Mouse (Mus musculus): ENCODE results near the gene BC004004.

BC004004 gene

DNA sequence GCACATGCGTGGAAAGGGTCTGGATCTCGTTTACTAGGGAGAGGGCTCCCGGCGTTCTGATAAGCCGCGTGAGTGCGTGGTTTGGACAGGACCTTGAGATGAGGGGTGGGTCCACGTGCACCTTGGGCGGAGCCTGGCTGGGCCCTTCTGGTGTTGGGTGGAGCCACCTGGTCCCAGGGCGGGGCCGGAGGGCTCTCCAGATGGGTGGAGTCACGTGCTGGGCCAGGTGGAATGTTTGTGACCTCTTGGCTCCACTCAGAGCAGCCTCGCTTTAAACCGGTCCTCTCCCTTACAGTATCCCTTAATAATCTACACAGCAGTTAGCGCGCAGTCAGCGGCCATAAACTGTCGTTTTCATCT lies 54.0 kb downstream of the BC004004 start:
- DNase-seq (ENCODE audit: low read depth, low spot score) = no peak

DNA sequence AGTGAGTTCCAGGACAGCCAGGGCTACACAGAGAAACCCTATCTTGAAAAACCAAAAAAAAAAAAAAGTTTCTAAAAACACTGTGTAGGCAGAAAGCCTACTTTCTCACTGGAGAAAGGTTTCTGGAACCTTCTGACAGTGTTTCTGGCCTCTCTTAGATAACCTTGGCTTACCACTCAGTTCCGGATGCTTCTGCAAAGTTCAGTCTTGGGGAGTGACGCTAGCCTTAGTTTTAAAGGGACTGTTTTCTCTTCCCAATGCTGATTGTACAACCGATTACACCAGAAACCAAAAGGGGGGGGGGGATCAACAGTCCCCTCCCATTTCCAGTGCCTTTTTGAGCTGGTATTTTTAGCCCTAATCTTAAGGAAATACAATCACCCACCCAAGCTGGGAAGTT lies 55.0 kb downstream of the BC004004 start:
- DNase-seq (ENCODE audit: low read depth, low spot score) = no peak

DNA sequence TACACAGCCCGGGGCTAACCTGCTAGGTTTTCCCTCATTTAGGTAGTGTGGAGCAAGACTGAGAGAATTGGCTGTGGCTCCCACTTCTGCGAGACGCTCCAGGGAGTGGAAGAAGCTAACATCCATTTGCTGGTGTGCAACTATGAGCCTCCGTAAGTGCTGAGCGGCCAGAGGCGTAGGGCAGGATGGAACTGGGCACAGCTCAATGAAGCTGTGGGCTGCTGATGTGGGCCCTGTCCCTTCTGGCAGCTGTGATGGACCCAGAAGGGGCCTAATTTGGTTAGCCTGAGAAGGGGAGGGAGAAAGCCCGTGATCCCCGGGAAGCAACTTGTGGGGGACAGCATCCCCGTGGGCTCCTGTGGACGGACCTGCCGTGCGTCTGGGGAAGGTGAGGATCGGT lies 57.2 kb downstream of the BC004004 start:
- no peak for DNase-seq (ENCODE audit: low read depth, low spot score)

DNA sequence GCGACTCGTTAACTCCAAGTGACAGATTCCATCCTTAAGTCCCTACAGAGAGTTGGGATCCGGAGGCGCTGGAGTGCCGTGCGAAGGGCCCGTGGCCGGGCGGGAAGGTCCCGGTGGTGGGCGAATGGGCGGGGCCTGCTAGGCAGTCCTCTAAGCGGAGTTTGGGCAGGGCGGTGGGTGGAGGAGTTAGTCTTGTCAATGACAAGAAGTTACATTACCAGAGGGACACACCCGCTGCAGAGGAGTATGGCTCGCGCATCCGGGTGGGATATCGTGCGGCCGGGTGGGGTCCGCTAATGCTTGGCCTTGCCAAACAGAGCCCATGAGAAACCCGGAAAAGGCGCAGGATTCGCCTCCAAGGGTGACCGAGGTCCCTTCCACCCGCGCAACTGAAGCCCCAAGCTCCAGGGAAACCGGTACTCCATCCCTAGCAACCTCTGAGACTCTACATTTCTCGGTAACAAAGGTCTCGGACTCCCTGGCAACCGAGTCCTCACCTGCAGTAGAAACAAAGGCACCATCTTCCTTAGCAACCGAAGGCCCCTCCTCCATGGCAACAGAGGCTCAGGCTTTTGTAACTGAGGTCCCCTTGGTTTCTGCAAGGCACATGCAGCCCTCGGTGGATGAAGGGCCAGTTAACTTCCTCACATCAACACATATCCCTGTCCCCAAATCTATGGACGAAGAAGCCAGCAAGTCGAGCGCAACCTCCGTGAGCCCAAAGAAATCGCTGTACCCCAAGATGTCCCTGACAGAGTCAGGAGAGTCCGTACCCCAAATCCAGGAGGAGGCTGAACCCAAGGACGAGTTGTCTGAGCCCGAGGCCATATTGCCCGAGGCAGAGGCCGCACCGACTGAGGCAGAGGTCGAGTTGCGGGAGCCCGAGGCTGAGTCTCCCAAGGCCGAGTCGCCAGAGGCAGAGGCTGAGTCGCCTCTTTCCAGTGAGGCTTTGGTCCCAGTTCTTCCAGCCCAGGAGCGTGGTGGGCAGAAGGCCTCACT lies 58.2 kb downstream of the BC004004 start:
- DNase-seq (ENCODE audit: low read depth, low spot score) = no peak

DNA sequence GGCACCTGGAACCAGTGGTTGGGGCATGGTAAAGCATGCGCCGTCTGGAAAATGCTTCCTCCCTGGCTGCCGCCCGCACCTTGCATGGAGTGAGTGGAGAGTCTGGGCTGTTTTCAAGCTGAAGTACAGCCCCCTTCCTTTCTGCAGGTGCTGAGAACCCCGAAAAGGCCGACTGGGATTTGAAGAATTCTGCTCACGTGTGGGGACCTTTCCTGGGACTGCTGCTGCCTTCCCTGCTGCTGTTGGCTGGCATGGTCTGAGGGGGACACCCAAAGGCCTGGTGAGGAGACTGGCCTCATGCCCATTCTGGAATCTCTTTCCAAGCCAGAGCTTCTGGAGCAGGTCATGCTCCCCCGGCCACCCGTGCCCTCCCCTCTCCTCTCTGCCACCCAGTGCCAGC lies 59.1 kb downstream of the BC004004 start:
- no peak for DNase-seq (ENCODE audit: low read depth, low spot score)

DNA sequence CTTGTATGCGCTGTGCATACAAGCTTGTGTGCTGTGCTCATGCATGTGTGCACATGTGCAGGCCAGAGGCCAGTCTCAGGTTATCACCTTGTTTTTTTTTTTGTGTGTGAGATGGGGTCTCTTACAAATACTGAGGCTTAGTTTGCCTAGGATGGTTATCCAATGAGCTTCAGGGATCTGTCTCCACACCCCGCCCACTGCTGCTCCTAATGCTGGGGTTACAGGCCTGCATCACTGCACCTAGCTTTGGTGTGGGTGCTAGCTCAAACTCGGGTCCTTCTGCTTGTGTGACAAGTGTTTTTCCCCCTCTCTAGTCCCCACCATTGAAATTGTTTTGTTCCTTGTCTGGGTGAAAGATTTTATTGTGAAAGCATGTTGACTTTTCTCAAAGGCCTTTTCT lies 61.6 kb downstream of the BC004004 start:
- no peak for DNase-seq (ENCODE audit: low read depth, low spot score)

DNA sequence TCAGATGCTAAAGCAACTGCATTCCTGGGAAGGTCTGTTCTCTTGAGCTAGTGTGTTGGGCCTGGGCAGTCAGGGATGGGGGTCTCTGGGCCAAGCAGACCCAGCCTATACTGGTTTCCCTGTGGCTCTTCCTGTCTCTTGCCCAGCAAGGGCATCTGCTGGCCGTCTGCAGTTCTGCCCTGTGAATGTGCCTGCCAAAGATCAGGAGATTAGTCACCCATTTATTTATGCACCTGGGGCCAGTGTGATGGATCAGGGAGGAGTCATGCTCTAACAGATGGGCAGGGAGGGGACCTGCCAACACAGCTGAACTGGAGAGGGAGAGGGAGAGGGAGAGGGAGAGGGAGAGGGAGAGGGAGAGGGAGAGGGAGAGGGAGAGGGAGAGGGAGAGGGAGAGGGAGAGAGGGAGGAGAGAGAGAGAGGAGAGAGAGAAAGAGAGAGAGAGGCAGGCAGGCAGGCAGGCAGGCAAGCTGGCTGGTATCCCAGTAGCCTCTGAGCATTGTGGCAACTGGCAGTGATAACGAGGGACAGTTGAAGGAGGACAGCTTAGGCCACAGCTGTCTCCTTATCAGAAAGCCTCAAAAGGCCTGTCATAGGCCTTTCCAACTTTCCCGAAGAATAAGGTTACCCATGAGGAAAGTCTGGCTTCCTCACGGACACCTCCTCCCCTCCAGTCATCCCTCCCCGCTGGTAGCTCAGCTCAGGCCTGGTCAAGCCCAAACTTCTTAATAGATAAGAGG lies 62.3 kb downstream of the BC004004 start:
- DNase-seq (ENCODE audit: low read depth, low spot score) = no peak

DNA sequence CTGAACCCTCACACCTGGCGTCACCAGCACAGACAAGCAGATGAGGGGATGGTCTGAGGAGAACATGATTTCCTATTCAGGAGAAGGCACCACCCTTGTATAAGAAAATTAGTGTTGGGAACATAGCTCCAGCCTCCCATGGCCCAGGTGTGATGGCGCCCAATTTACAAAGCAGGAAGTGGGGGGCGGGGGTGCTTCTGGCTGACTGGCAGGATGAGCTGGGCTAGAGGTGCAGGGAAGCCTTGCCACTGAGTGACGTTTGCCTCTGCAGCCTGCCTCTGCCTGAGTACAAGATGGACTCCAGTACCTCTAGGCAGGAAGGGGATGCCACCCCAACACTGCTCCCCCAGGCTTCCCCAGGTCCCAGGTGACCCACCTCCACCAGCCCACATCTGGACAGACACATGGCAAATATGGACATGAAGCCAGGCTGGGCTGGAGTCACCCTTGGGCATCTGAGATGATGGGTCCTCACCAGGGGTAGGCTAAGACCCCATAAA lies 63.6 kb downstream of the BC004004 start:
- DNase-seq (ENCODE audit: low read depth, low spot score) = no peak

DNA sequence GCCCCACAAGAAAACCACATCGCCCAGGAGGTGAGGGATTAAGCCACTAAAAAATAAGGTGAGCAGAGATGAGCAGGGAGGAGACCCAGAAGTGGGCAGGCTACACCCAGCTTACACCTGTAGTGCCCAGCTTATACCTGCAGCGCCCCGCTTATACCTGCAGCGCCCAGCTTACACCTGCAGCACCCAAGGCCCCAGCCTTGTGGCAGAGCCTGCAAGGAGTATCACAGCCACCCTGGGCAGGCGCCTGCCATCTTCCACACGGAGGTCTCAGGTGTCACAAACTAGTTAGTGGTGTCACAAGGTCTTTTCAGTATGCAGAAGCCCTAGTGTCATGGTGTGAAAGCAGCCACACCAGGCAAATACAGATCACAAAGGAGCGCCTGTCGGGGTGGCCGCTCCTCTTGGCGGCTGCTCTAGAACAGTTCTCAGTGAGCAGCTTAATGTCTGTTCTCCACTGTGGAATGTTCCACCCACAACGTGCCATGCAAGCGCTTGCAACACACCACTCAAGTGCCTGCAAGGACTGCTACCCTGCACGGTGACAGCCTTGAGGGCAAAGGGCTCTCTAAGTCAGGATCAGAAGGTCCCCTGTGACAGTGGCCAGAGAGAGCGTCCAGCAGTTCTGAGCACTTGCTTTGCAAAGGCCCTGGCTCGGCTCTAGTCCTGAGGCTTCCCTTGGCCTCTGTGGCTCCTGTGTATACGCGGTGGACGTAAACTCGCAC lies 67.8 kb downstream of the BC004004 start:
- DNase-seq (ENCODE audit: low read depth, low spot score) = no peak

DNA sequence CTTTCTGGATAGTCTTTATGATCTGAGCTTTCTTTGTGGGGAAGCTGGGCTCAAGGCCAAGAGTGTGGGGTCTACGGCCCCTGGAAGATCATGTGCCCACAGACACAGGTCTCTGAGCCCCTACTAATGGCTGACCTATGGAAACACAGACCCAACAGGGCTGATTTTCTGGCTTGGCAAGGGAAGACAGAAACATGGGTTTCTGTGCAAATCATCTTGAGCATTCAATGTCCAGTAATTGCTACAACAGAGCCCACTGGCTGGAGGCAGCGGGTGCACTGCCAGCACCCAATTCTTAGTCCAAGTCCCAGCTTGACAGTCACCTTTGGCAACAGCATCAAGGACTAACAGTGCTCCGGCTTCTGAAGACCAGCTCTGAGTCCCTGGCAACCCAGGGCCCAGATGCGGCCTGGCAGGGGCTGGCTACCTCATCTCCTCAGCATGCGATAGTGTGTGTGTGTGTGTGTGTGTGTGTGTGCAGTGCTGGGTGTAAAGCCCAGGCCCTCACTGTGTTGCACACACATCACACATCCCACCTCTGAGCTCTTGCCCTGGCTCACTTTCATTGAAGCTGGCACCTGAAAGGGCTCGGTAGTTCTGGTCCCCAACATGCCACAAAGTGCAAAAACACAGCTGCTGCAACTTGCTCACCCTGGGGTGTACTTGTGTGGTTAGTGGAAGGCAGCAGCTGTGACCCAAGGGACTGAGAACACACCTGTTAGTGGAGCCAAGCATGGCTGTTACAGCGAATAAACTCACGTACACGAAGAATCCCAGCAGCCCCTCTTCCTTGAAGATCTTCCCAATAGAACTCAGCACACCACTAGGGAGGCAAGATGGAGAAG lies 69.6 kb downstream of the BC004004 start:
- no peak for DNase-seq (ENCODE audit: low read depth, low spot score)

DNA sequence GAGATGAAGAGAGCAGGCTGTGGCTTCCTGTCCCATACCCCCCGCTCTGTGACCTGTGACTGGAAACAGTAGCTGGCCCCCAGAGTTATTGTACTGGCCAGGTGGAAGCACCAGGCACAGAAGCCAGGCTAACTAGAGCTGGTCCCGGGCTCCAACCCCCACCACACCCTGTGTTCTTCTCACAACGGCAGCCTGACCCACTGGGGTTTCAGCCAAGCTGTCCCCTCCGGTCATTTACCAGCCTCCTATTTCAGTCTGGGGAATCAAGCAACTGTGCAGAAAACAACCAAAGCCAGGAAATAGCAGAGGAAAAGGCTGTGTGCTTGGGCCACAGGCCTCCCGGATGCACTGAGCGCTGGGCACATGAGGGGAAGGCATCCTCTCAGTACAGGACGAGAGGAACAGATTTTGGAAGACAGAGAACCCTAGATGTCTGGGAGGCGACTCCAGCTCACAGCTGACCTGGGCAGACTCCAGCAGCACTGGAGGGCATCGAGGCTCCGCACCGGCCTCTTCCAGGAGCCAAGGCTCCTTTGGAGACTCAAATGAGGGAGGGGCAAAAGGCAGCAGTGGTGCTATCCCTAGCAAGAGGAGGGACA lies 70.7 kb downstream of the BC004004 start:
- no peak for DNase-seq (ENCODE audit: low read depth, low spot score)

DNA sequence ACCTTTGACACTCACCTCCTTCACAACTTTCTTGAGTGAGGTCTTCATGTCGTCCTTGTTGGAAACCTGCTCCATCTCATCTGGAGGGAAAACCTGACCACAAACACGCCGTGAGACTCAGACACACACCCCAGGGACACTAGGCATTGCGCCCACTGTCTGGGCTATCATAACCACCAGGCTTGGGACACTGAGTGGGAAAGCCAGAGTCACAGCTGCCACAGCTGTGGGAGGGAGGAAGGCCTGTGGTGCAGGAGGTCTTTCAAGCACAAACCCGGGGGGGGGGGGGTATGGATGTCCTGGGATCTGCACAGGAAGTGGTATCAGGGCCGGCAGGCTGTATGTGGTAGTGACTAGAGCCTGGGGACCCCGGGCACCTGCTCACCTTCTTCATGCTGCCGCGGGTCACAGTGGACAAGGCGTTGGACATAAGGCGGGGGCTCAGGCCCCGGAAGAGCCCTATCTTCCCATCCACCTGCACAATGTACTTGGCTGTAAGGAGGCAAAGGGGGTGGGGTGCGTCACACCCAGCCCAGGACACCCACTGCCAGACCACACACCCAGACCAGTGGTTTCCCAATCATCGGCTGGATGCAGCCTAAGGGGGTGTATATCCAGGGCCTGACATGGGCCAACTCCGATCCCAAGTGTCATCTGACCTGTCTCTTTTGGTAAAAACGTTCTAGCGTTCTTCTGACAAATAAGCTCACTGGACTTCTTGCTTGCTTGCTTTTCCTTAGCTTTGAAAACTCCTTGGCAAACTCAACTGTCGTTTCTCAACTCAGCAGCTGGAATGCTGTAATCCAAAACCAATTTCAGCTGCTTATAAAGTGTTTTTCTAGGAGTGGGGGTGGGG lies 72.0 kb downstream of the BC004004 start:
- no peak for DNase-seq (ENCODE audit: low read depth, low spot score)

DNA sequence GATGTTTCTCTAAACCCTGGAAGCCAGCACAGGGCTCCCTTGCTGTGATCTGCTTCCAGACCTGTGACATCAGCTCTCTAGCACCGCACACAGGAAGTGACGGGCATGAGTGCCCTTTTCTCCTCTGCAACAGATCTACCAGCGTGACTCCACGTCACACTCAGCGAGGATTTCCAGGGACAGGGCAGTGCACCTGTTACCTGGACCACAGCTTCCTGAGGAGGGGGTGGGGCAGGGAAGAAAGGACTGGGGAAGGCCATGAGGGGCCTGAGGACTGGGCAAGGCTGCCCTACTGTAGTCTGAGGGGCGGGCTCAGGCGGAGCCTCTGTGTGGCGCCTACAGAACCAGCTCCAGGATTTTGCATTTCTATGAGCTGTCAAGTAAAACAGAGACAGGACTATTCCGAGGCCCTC lies 73.0 kb downstream of the BC004004 start:
- no peak for DNase-seq (ENCODE audit: low read depth, low spot score)

DNA sequence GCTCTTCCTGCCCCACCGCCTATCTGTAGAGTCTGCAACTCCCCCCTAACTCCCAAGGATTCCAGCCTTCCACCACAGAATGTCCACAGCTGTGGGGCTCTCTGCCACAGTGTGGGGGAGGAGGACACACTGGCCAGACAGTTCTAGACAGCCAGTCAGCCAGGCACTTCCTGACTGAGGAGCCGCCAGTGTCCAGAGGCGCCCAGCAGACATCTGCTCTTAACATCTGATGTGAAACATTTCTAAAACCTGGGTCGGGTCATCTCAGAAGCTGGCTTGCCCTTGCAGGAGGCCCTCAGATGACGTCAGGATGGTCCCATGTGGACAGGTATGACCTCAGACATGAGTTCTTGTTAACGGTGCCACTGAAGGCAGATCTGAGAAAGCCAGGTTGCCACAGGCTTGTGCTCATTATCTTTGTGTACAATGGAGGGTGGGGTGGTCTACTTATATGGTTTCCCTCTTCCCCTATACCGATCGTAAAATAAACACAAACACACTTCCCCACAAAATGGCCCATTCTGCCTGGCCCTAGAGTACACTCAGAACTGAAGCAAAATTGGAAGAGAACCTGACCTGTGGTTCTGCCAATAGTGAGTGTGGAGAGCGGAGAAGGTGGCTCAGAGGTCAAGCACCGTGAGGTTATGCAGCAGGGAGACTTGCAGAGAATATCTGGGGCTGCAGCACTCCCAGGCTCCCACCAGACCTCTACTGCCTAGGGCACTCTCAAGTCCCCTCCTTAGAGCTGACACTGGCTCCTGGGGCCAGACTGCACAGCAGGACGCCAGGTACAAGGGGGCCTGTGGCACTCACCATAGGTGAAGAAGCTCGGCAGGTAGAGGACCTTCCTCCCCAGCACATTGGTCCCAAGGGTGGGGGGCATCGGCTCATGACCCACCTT lies 73.7 kb downstream of the BC004004 start:
- no peak for DNase-seq (ENCODE audit: low read depth, low spot score)

DNA sequence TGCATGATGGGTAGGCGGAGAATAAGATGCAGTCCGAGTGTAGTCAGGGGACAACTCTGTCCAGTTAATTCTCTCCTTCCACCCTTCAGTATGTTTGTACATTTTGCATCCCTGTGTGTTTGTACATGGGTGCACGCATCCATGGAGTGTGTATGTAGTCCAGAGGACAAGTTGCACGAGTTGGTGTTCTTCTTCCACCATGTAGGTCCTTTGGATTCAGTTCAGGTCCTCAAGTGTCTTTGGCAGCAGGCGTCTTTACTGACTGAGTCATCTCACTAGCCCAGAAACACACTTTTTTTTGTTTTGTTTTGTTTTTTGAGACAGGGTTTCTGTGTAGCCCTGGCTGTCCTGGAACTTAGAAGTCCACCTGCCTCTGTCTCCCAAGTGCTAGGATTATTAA lies 74.7 kb downstream of the BC004004 start:
- DNase-seq (ENCODE audit: low read depth, low spot score) = no peak

DNA sequence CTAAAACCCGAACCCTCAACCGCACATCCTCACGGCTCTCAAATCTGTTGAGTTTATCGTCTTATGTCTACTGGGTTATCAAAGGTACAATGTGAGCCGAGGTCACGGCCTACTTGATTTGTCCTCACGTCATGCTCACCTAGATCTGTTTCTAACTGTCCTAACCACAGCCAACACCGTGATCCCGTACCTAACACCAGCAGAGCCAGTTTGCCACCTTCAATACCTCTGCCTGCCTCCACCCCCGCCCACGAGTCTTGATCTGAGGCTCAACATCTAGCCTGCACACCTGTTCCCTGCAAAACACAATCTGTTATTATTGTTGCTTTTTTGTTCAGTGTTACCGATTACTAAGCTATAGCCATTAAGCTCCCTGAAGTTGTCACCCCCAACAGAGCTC lies 76.7 kb downstream of the BC004004 start:
- no peak for DNase-seq (ENCODE audit: low read depth, low spot score)

DNA sequence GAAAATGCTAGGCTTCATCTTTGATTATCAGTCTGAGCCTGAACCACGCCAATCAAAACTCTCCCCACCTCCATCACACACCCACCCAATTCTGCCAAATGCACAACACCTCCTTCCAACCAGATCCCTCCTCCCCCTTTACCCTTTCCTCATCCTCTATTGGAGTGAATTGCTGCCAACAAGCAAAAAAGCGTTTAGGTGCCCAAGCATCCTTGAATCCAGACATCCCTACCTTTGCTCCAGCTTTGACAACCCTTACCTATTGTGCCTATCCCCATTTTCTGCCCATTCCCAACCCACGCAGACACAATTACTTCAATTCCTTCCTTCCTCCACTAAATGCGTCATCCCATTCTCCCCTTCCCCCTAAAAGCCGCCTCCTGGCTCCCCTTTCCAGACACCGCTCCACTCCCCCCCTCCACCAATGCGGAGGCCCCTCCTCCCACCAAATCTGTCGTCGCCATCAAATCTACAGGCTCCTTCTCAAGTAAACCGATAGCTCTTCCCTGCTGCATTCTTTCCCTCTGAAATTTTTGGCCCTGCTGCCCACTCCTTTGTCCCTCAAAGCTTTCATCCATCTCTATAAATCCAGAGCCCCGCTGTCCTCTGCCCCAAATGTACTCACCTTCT lies 78.0 kb downstream of the BC004004 start:
- no peak for DNase-seq (ENCODE audit: low read depth, low spot score)

DNA sequence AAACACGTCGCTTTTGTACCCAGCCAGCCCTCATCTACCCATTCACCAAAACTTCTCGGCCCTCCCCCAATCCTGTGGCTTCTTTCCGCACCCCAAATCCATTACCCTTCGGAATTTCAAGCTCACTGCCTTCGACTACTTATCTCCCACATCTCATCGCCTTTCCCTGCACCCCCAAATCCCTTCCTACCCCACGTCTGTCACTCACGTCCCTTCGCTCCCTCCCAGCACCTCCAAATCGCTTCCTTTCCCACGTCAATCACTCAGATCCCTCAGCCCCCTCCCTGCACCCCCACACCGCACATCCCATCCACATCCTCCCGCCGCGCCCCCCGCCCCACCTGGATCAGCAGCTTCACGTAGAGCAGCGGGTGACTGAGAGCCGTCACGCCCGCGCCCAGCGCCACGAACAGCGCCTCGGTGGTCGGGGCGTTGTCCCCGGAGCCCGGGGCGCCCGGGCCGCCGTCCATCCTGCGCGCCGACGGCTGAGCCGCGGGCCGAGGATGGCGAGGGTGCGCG lies 78.6 kb downstream of the BC004004 start:
- no peak for DNase-seq (ENCODE audit: low read depth, low spot score)
